Mouse (Mus musculus): Measurements from ENCODE around the gene Thsd7a. TPM values are rescaled to one million over a fixed set of nuclear protein-coding genes. Genes with fewer than 3 reads are reported as not detected.

The Thsd7a gene
- 2.9 TPM for polyA plus RNA-seq (2014; fragmentation: Illumina TruSeq; extraction: RNeasy Lipid Tissue Mini Kit (QIAGEN cat#74804); ENCODE audit: low read depth, low replicate concordance)

GRCm38 (mm10) chr6:12748787-12749530 lies at the start of gene Thsd7a:
Gene Thsd7a, minus strand, starts transcription at chr6:12749410.

